Mouse (Mus musculus): ENCODE data around the gene Nmnat3. TPM values are rescaled to one million over a fixed set of nuclear protein-coding genes. Genes with fewer than 3 reads are reported as not detected.

Nmnat3 gene
- polyA plus RNA-seq, 1 experiment from 2014 or later, result 5.2 TPM

- DNase-seq, result no peak
These were observed 78.8 kb downstream of the Nmnat3 start for GRCm38 (mm10) chr9:98366075-98366474.

GRCm38 (mm10) chr9:98367333-98367962 lies 80.2 kb downstream of the Nmnat3 start:
- no peaks in the 10 kb centered on the region for H3K27me3 ChIP-seq (ENCODE audit: insufficient read depth, low read length)
- no peaks in the 10 kb centered on the region for H3K36me3 ChIP-seq (ENCODE audit: insufficient read depth)
- 83% methylated on average over 13 of the region's 13 CpGs for whole genome bisulfite sequencing
- H3K4me1 ChIP-seq (ENCODE audit: insufficient read depth), result no peaks in the 10 kb centered on the region
- DNase-seq (no peak), ATAC-seq (ENCODE audit: insufficient read depth) (no peak)
- H3K9ac ChIP-seq, result no peak overlapping the region
- H3K4me3 ChIP-seq (ENCODE audit: low read depth, low read length), result no peak overlapping the region
- H3K9me3 ChIP-seq (ENCODE audit: low read depth, low read length), result no peaks in the 10 kb centered on the region
- no peak overlapping the region for H3K27ac ChIP-seq (ENCODE audit: low read depth)
- no peak for TF ChIP-seq CTCF (IDR thresholded peaks at IDR 0.05; ENCODE audit: low read depth)
- no peak overlapping the region for H3K4me2 ChIP-seq

More at GRCm38 (mm10) chr9:98366075-98366474, 78.8 kb downstream of the Nmnat3 start:
- TF ChIP-seq CTCF (IDR thresholded peaks at IDR 0.05; ENCODE audit: low read depth), result no peak
- Histone ChIP-seq H3K9ac (no peak overlapping the region), H3K4me2 (no peak overlapping the region), H3K9me3 (ENCODE audit: low read depth, low read length) (no peaks in the 10 kb centered on the region), H3K36me3 (ENCODE audit: insufficient read depth) (no peaks in the 10 kb centered on the region), H3K4me1 (ENCODE audit: insufficient read depth) (no peaks in the 10 kb centered on the region), H3K27me3 (ENCODE audit: insufficient read depth, low read length) (no peaks in the 10 kb centered on the region), H3K4me3 (ENCODE audit: low read depth, low read length) (no peak overlapping the region), H3K27ac (ENCODE audit: low read depth) (no peak overlapping the region)
- ATAC-seq (ENCODE audit: insufficient read depth), result no peak
- 76% methylated on average over 8 of the region's 8 CpGs for WGBS

GRCm38 (mm10) chr9:98369707-98370106 lies 82.5 kb downstream of the Nmnat3 start:
- Histone ChIP-seq H3K9ac (no peak overlapping the region), H3K4me2 (no peak overlapping the region), H3K9me3 (ENCODE audit: low read depth, low read length) (no peaks in the 10 kb centered on the region), H3K36me3 (ENCODE audit: insufficient read depth) (no peaks in the 10 kb centered on the region), H3K4me3 (ENCODE audit: low read depth, low read length) (no peak overlapping the region), H3K27me3 (ENCODE audit: insufficient read depth, low read length) (no peaks in the 10 kb centered on the region), H3K27ac (ENCODE audit: low read depth) (no peak overlapping the region), H3K4me1 (ENCODE audit: insufficient read depth) (no peaks in the 10 kb centered on the region)
- 30% methylated on average over 1 of the region's 8 CpGs for WGBS
- ATAC-seq (ENCODE audit: insufficient read depth), result peak; percentile 31; the same call in 1 of the 2 replicates
- TF ChIP-seq CTCF (IDR thresholded peaks at IDR 0.05; ENCODE audit: low read depth), result no peak
- DNase-seq, result peak; percentile 6

- DNase-seq (no peak), ATAC-seq (ENCODE audit: insufficient read depth) (no peak)
- Histone ChIP-seq H3K4me1 (ENCODE audit: insufficient read depth) (no peaks in the 10 kb centered on the region), H3K9ac (no peak overlapping the region), H3K4me2 (no peak overlapping the region), H3K4me3 (ENCODE audit: low read depth, low read length) (no peak overlapping the region), H3K36me3 (ENCODE audit: insufficient read depth) (no peaks in the 10 kb centered on the region), H3K27ac (ENCODE audit: low read depth) (no peak overlapping the region), H3K27me3 (ENCODE audit: insufficient read depth, low read length) (no peaks in the 10 kb centered on the region), H3K9me3 (ENCODE audit: low read depth, low read length) (no peaks in the 10 kb centered on the region)
- peak; percentile 14; the same call in 1 of the 2 replicates for TF ChIP-seq CTCF (IDR thresholded peaks at IDR 0.05; ENCODE audit: low read depth)
- 90% methylated on average over 5 of the region's 5 CpGs for WGBS
These were observed 86.1 kb downstream of the Nmnat3 start for GRCm38 (mm10) chr9:98373358-98373757.

GRCm38 (mm10) chr9:98374897-98375296 lies 87.7 kb downstream of the Nmnat3 start:
- Histone ChIP-seq H3K36me3 (ENCODE audit: insufficient read depth) (no peaks in the 10 kb centered on the region), H3K27me3 (ENCODE audit: insufficient read depth, low read length) (no peaks in the 10 kb centered on the region), H3K4me1 (ENCODE audit: insufficient read depth) (no peaks in the 10 kb centered on the region), H3K9ac (no peak overlapping the region), H3K4me2 (no peak overlapping the region), H3K9me3 (ENCODE audit: low read depth, low read length) (no peaks in the 10 kb centered on the region), H3K4me3 (ENCODE audit: low read depth, low read length) (no peak overlapping the region), H3K27ac (ENCODE audit: low read depth) (no peak overlapping the region)
- no peak for DNase-seq
- ATAC-seq (ENCODE audit: insufficient read depth), result no peak
- 71% methylated on average over 11 of the region's 11 CpGs for WGBS
- no peak for TF ChIP-seq CTCF (IDR thresholded peaks at IDR 0.05; ENCODE audit: low read depth)

GRCm38 (mm10) chr9:98375329-98376170 lies 88.3 kb downstream of the Nmnat3 start:
- Histone ChIP-seq H3K9me3 (ENCODE audit: low read depth, low read length) (no peaks in the 10 kb centered on the region), H3K4me3 (ENCODE audit: low read depth, low read length) (no peak overlapping the region), H3K27ac (ENCODE audit: low read depth) (no peak overlapping the region), H3K27me3 (ENCODE audit: insufficient read depth, low read length) (no peaks in the 10 kb centered on the region), H3K36me3 (ENCODE audit: insufficient read depth) (no peaks in the 10 kb centered on the region), H3K4me2 (no peak overlapping the region), H3K4me1 (ENCODE audit: insufficient read depth) (no peaks in the 10 kb centered on the region), H3K9ac (no peak overlapping the region)
- 68% methylated on average over 5 of the region's 5 CpGs for WGBS
- ATAC-seq (ENCODE audit: insufficient read depth) (no peak), DNase-seq (no peak)
- no peak for TF ChIP-seq CTCF (IDR thresholded peaks at IDR 0.05; ENCODE audit: low read depth)

GRCm38 (mm10) chr9:98379736-98380135 lies 92.5 kb downstream of the Nmnat3 start:
- Histone ChIP-seq H3K27ac (ENCODE audit: low read depth) (no peak overlapping the region), H3K9ac (no peak overlapping the region), H3K4me1 (ENCODE audit: insufficient read depth) (no peaks in the 10 kb centered on the region), H3K4me2 (no peak overlapping the region), H3K27me3 (ENCODE audit: insufficient read depth, low read length) (no peaks in the 10 kb centered on the region), H3K4me3 (ENCODE audit: low read depth, low read length) (no peak overlapping the region), H3K9me3 (ENCODE audit: low read depth, low read length) (no peaks in the 10 kb centered on the region), H3K36me3 (ENCODE audit: insufficient read depth) (no peaks in the 10 kb centered on the region)
- TF ChIP-seq CTCF (IDR thresholded peaks at IDR 0.05; ENCODE audit: low read depth), result no peak
- ATAC-seq (ENCODE audit: insufficient read depth) (no peak), DNase-seq (no peak)
- WGBS, result 79% methylated on average over 4 of the region's 4 CpGs
